Mouse (Mus musculus) left cerebral cortex, adult 6 months (tissue): ENCODE results near the gene Psg16. TPM values are rescaled to one million over a fixed set of nuclear protein-coding genes. Genes with fewer than 3 reads are reported as not detected.

Source experiments
- long read RNA-seq, 2 experiments: library from polyadenylated mRNA; unstranded; transcript quantifications; one replicate each; pipeline ENCODE4 v2.0.0; 2019 to 2020
- polyA plus RNA-seq: library from polyadenylated mRNA; unstranded; fragments of <200 nt; fragmentation: Nextera tagmentation; gene quantifications from 2 replicates; pipeline ENCODE4 v1.2.3, GENCODE M21; 2021

Gene Psg16
- polyA plus RNA-seq: 2.7 and 3.6 TPM in 2 replicates
- long read RNA-seq, experiment 1, partial matches to known transcripts: 0 of 2 reads
- long read RNA-seq, experiment 1, other reads (novel, unspliced or antisense): 0 of 2 reads
- long read RNA-seq, experiment 2, partial matches to known transcripts: 0 of 3 reads
- long read RNA-seq, experiment 2, other reads (novel, unspliced or antisense): 2 of 3 reads

DNA sequence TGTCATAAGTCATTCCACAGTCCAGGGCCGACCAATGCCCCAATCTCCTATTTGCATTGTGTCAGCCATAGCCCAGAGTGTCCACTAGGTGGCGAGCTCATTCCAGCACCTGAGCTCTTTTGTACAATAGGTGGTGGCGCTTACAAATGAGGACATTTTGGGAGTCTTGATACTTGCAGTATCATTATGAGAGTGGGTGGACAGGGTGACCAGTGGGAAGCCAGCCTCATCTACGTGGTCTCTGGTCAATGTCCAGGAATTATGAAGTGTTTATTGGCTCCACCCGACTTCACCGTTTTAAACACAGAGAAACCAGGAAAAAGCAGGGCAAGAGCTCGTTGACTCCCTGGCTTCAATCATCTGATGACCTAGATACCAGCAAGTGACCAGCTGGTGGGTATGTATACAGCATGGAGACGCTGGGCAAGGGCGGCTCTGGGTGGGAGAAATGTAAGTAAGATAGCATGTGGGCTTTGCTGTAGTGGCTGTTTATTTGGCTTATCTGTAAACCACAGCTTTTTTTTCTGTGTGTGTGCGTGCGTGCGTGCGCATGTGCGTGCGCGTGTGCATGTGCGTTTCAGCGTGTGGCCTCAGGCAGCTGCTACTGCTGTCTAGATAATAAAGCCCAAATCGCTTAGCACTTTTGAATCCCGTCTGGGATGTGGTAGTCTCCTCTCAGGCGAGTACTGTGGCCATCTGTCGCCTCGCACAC lies at the start of gene Psg16:
TSS of gene Psg16 (plus strand) at position 137 of the 712 bp plus-strand sequence.

DNA sequence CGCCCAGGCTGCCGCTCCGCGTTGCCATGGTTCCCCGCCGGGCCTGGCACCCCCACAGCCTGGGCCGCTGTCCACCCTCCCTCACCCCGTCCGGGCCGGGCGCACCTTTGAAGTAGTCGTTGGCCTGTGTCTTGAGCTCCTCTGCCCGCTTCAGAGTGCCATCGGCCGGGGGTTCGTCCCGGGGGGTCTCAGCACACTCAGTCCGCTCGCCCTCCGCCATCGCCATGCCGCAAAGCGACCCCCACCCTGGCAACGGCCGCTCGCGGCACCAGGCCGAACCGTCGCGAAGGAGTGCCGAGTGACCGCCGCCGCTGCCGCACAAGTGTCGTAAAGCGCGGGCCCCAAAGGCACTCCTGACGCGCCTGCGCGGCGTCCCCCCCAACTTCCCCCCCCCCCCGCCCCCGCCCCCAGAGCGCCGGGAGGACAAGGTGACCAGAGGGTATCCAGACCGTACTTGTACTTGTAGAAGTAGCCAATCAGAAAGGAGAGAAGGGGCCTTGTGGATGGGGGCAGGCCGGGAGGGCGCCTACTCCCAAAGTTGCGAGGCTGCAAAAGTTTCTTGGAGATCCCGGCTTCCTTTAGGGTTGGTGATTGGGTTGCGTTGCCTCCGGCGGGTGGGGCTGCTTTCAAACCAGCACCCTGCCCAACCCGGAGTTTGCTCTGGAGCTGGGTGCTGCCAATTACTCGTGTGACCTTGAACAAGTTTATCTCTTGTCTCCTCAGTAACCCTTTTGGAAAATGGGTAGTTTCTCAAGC lies 46.1 kb upstream of the Psg16 start, which contains the start of gene Ppp5c:
TSS of gene Ppp5c (minus strand) at position 337 of the 756 bp plus-strand sequence.

DNA sequence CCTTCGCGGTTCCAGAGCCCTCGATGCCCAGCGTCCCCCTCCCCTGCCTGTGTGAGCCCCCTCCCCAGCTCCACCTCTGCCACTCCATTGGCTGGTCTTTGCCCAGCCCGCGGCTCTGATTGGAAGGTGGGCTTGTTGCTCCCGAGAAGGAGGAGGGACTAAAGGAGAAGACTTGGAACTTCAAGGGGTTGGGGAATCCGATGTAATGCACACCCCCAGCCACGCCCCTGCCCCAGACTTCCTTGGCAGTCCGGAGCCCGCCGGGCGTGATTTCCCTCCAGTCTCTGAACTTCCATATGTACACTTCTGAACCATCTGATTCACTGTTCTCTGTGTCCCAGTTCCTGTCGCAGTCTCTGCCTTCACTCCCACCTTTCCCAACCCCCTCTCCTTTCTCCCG lies 11.5 kb upstream of the Psg16 start, which contains the start of gene Hif3a:
TSS of gene Hif3a (minus strand) at position 39 of the 400 bp plus-strand sequence.

DNA sequence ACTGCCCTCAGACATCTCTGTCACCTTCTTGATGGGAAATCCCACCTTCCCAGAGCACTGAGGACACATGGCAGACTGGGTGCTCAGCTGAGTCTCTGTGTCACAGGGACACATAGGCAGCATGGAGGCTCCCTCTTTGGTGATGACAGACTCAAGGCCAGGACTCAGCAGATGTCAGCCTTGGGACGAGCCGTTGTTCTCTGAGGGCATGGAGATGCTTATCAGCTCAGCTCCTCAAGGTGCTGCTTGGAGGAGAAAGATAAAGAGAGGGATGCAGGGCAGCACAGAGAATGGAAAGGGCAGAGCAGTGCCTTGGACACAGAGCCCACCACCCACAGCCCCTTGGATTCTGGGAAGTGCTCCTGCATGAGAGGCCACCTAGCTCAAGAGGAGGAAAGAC lies 76.1 kb downstream of the Psg16 start, which contains the start of gene Ceacam3:
TSS of gene Ceacam3 (plus strand) at position 352 of the 400 bp plus-strand sequence.

Other genes starting within 250 kb of the Psg16 start
- gene Prkd2, start 231.1 kb upstream of the Psg16 start, polyA plus RNA-seq: 0.92 and 1.4 TPM in 2 replicates
- gene Dact3, start 198.7 kb upstream of the Psg16 start, polyA plus RNA-seq: 11.7 and 14.8 TPM in 2 replicates
- 4.2 and 7.8 TPM in 2 replicates for gene Gng8, start 182.3 kb upstream of the Psg16 start, polyA plus RNA-seq
- not detected in 2 replicates for gene Ptgir, start 167.6 kb upstream of the Psg16 start, polyA plus RNA-seq
- 463 and 548 TPM in 2 replicates for gene Calm3, start 149.9 kb upstream of the Psg16 start, polyA plus RNA-seq
- gene Pnmal2, start 129.4 kb upstream of the Psg16 start, polyA plus RNA-seq: 78.1 and 86.9 TPM in 2 replicates
- 54.7 and 66.6 TPM in 2 replicates for gene Pnmal1, start 114.4 kb upstream of the Psg16 start, polyA plus RNA-seq
- gene Gm42372, start 91.0 kb upstream of the Psg16 start, polyA plus RNA-seq: 12.2 and 12.7 TPM in 2 replicates
- gene Ccdc8, start 81.3 kb upstream of the Psg16 start, polyA plus RNA-seq: 0.26 and 0.40 TPM in 2 replicates
- 143 and 174 TPM in 2 replicates for gene Ppp5c, start 46.1 kb upstream of the Psg16 start, polyA plus RNA-seq
- gene Hif3a, start 11.6 kb upstream of the Psg16 start, polyA plus RNA-seq: 0.82 and 1.1 TPM in 2 replicates
- not detected in 2 replicates for gene Ceacam3, start 76.2 kb downstream of the Psg16 start, polyA plus RNA-seq
- not detected in 2 replicates for gene Psg29, start 129.4 kb downstream of the Psg16 start, polyA plus RNA-seq